Mouse (Mus musculus): Measurements from ENCODE around the gene Pex10.

Pex10 gene

DNA sequence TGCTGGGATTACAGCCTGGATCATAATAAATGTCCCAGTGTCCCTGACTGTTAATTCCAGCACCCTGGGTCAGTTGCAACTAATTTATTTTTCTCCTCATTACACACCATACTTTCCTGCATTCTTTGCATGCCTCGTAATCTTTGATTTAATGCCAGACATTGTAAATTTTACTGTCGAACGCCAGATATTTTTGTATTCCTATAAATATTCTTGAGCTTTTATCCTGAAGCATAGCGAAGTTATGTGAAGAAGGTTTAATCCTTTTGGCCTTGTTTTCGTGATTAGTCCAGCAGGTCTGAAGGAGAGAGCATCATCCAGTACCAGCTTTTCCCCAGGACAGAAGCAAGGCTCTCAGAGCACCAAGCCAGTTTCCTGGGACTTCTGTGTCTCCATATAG is 42.7 kb downstream of the Pex10 start:
- H3K36me3 ChIP-seq (ENCODE audit: insufficient read depth, low read length), result peaks cover 21% of the 10 kb centered on the region
- no peaks in the 10 kb centered on the region for H3K27me3 ChIP-seq (ENCODE audit: insufficient read depth, low read length)
- no peak for TF ChIP-seq CTCF (conservative IDR thresholded peaks at IDR 0.05; ENCODE audit: low read length)
- TF ChIP-seq NANOG (IDR thresholded peaks at IDR 0.05; ENCODE audit: borderline replicate concordance, low read length), result no peak
- TF ChIP-seq POU5F1 (IDR thresholded peaks at IDR 0.05; ENCODE audit: borderline replicate concordance, low read length), result no peak
- H3K4me1 ChIP-seq (replicated peaks; ENCODE audit: low read depth, low read length), result peaks cover 24% of the 10 kb centered on the region
- H3K4me3 ChIP-seq (replicated peaks; ENCODE audit: low read length), result no peak overlapping the region
- no peaks in the 10 kb centered on the region for H3K9me3 ChIP-seq (ENCODE audit: low read length)

DNA sequence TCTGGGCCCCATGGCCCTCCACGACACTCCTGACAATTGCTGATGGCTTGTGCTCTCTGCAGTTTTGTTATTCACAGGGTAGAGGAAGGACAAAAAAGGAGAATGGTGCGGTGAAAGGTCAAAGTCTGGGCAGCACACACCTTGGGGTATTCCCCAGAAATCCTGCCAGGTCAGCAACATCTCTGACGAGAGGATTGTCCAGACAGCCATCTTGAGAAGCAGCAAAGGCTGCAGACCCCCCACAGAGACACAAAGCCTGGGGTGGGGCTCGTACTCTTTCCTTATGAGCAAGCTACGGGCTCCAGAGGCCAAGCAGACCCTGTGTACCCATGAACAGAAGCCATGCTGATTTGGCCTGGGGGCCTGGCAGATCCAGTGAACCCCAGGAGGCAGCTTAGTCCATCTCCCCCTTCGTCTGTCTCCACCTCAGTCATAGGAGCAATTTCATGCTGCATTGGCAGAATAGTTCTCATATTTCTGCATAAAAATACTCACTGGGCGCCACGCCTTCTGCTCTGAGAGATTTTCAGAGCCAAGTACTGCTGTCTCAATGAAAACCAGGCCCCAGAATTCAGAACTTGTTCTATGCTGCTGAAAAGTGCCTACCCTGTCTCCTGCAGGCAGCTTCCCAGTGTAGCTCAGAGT is 47.1 kb downstream of the Pex10 start:
- H3K4me3 ChIP-seq (replicated peaks; ENCODE audit: low read length), result peak overlapping the region; percentile 30

DNA sequence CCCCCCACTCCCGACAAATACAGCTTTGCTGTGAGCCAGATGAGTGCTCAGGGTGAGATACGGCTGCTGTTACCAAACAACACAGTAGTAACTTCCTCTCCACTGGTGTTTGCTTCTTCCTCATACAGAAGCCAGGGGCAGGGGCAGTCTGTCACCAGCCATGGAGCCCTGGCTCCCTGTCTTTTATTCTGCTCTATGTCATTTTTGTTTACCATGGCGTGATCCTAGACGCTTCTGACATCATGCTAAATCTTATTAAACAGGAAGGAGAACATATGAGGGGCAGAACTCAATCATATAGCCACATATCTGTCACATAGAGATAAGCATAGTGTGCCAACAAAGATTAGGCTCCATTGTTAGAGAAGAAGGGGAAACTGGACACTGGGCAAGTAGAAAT is 49.8 kb downstream of the Pex10 start:
- no peaks in the 10 kb centered on the region for H3K9me3 ChIP-seq (ENCODE audit: low read length)
- H3K4me1 ChIP-seq (replicated peaks; ENCODE audit: low read depth, low read length), result peaks cover 85% of the 10 kb centered on the region
- H3K27me3 ChIP-seq (ENCODE audit: insufficient read depth, low read length), result no peaks in the 10 kb centered on the region
- no peak overlapping the region for H3K4me3 ChIP-seq (replicated peaks; ENCODE audit: low read length)
- H3K36me3 ChIP-seq (ENCODE audit: insufficient read depth, low read length), result peaks cover 10% of the 10 kb centered on the region; the same call in 1 of the 2 replicates
- TF ChIP-seq CTCF (conservative IDR thresholded peaks at IDR 0.05; ENCODE audit: low read length) (no peak), NANOG (IDR thresholded peaks at IDR 0.05; ENCODE audit: borderline replicate concordance, low read length) (no peak), POU5F1 (IDR thresholded peaks at IDR 0.05; ENCODE audit: borderline replicate concordance, low read length) (no peak)

More for the DNA sequence above, 47.1 kb downstream of the Pex10 start:
- Histone ChIP-seq H3K4me1 (replicated peaks; ENCODE audit: low read depth, low read length) (peaks cover 64% of the 10 kb centered on the region), H3K9me3 (ENCODE audit: low read length) (no peaks in the 10 kb centered on the region), H3K27me3 (ENCODE audit: insufficient read depth, low read length) (no peaks in the 10 kb centered on the region), H3K36me3 (ENCODE audit: insufficient read depth, low read length) (peaks cover 28% of the 10 kb centered on the region)
- TF ChIP-seq POU5F1 (IDR thresholded peaks at IDR 0.05; ENCODE audit: borderline replicate concordance, low read length), result no peak
- no peak for TF ChIP-seq CTCF (conservative IDR thresholded peaks at IDR 0.05; ENCODE audit: low read length)
- TF ChIP-seq NANOG (IDR thresholded peaks at IDR 0.05; ENCODE audit: borderline replicate concordance, low read length), result no peak

DNA sequence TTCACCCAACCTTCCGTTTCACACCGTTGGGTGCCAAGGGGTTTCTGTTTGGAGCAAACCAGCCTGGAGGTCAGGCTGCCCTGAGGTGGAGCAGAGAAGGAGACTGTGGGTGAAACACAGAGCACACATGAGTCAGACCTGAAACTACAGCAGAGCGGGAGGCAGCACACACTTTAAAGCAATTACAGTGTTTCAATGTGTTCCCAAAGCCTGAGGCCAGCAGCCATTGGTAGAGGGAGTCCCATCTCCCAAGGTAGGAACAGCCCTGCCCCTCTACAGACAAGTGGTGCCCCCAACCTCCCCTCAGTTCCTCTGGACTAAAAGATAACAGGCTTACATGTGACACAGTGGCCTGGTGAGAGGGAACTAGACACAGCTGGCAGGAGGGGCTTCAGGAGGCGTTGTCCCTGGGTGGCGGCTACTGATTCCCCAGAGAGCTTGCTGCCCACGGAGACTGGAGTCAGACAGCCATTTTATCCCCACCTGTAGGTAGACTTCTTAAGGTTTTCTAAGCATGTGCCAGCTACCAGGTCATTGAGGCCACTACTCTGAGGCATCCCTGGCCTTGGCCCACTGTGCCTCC is 50.7 kb downstream of the Pex10 start:
- Histone ChIP-seq H3K27me3 (ENCODE audit: insufficient read depth, low read length) (no peaks in the 10 kb centered on the region), H3K4me3 (replicated peaks; ENCODE audit: low read length) (0 out of 2 replicates have a peak overlapping the region, but pooled peaks have one; percentile 7), H3K4me1 (replicated peaks; ENCODE audit: low read depth, low read length) (peaks cover 91% of the 10 kb centered on the region), H3K36me3 (ENCODE audit: insufficient read depth, low read length) (peaks cover 7% of the 10 kb centered on the region; the same call in 1 of the 2 replicates), H3K9me3 (ENCODE audit: low read length) (no peaks in the 10 kb centered on the region)
- TF ChIP-seq POU5F1 (IDR thresholded peaks at IDR 0.05; ENCODE audit: borderline replicate concordance, low read length) (no peak), CTCF (conservative IDR thresholded peaks at IDR 0.05; ENCODE audit: low read length) (no peak), NANOG (IDR thresholded peaks at IDR 0.05; ENCODE audit: borderline replicate concordance, low read length) (no peak)

DNA sequence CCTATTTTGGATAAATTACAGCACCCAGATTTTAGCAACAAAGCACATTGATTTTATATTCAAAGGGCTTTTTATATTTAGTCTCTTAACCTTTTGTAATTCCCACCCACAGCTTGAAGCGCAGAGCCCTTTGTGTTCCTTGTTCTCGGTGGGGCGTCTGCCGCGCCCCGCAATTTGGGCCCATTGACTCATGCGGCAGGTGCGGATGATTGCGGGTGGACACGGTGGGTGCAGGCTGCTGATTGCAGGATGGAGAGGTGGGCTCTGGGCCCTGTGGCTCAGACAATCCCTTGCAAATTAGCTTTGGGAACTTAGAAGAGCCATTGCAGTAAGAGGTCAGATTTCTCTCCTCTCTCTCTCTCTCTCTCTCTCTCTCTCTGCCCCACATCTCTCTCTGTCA is 51.5 kb downstream of the Pex10 start:
- Histone ChIP-seq H3K4me3 (replicated peaks; ENCODE audit: low read length) (no peak overlapping the region), H3K4me1 (replicated peaks; ENCODE audit: low read depth, low read length) (peaks cover 93% of the 10 kb centered on the region), H3K27me3 (ENCODE audit: insufficient read depth, low read length) (no peaks in the 10 kb centered on the region), H3K36me3 (ENCODE audit: insufficient read depth, low read length) (peaks cover 7% of the 10 kb centered on the region; the same call in 1 of the 2 replicates), H3K9me3 (ENCODE audit: low read length) (no peaks in the 10 kb centered on the region)
- no peak for TF ChIP-seq NANOG (IDR thresholded peaks at IDR 0.05; ENCODE audit: borderline replicate concordance, low read length)
- TF ChIP-seq CTCF (conservative IDR thresholded peaks at IDR 0.05; ENCODE audit: low read length), result no peak
- TF ChIP-seq POU5F1 (IDR thresholded peaks at IDR 0.05; ENCODE audit: borderline replicate concordance, low read length), result no peak

DNA sequence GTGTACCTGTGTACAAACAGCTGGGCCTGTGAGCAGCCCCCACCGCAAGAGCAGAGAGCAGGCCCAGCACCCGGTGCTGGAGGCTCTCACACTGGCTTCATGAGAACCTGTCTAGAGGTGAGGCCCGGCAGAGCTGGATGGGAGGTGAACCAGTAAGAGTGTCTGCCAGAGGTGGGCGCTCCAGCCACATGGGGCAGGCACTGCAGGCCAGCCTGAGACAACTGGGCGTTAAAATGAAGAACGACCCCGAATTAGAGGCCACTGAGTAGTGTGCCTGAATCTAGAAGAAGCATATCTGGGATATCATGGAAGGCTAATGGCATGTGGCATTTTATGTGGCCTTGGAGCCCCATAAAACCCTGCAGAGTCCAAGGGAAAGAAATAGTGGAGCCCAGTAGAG is 53.2 kb downstream of the Pex10 start:
- Histone ChIP-seq H3K9me3 (ENCODE audit: low read length) (no peaks in the 10 kb centered on the region), H3K4me1 (replicated peaks; ENCODE audit: low read depth, low read length) (peaks cover 93% of the 10 kb centered on the region), H3K36me3 (ENCODE audit: insufficient read depth, low read length) (peaks cover 7% of the 10 kb centered on the region; the same call in 1 of the 2 replicates), H3K27me3 (ENCODE audit: insufficient read depth, low read length) (no peaks in the 10 kb centered on the region), H3K4me3 (replicated peaks; ENCODE audit: low read length) (no peak overlapping the region)
- no peak for TF ChIP-seq POU5F1 (IDR thresholded peaks at IDR 0.05; ENCODE audit: borderline replicate concordance, low read length)
- TF ChIP-seq CTCF (conservative IDR thresholded peaks at IDR 0.05; ENCODE audit: low read length), result no peak
- no peak for TF ChIP-seq NANOG (IDR thresholded peaks at IDR 0.05; ENCODE audit: borderline replicate concordance, low read length)

DNA sequence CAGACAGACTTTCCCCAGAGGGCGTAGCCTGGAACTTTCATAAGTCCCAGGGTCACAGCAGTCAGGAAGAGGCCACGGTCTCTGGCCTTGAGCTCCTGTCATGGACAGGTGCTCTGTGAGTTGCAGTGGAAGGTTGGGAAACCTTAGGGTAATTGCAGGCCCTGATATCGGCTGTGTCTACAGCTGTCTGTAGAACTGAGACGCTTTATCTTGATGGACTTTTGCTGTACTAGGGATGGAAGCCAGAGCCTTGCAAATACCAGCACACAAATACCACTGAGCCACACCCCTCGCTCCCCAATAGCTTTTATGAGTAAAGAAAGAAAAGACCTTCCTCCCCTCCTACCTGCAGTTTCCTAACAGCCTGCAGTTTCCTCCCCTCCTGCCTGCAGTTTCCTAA is 53.8 kb downstream of the Pex10 start:
- TF ChIP-seq POU5F1 (IDR thresholded peaks at IDR 0.05; ENCODE audit: borderline replicate concordance, low read length) (no peak), CTCF (conservative IDR thresholded peaks at IDR 0.05; ENCODE audit: low read length) (no peak), NANOG (IDR thresholded peaks at IDR 0.05; ENCODE audit: borderline replicate concordance, low read length) (no peak)
- no peaks in the 10 kb centered on the region for H3K9me3 ChIP-seq (ENCODE audit: low read length)
- H3K27me3 ChIP-seq (ENCODE audit: insufficient read depth, low read length), result no peaks in the 10 kb centered on the region
- peaks cover 5% of the 10 kb centered on the region; the same call in 1 of the 2 replicates for H3K36me3 ChIP-seq (ENCODE audit: insufficient read depth, low read length)
- peaks cover 94% of the 10 kb centered on the region for H3K4me1 ChIP-seq (replicated peaks; ENCODE audit: low read depth, low read length)
- peak overlapping the region; percentile 10; the same call in 1 of the 2 replicates for H3K4me3 ChIP-seq (replicated peaks; ENCODE audit: low read length)

DNA sequence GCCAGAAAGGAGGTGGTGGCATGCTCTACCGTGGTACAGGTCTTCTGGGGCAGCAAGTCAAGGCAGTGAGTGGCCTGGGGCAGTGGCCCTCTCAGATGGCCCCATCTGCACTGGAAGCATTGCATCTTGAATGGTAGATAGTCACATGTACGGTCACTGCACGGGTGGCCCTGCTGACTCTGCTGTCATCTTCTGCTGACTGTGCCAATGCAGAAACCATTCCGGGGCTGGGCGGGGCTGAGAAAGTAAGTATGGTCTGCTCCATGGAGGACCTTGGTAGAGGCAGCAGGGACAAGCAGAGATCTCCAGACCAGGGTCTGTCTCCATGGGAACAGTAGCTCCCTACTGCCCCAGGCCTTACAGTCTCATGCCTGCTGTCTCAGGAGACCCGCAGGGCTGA is 54.4 kb downstream of the Pex10 start:
- H3K4me3 ChIP-seq (replicated peaks; ENCODE audit: low read length), result peak overlapping the region; percentile 10; the same call in 1 of the 2 replicates
- H3K4me1 ChIP-seq (replicated peaks; ENCODE audit: low read depth, low read length), result peaks cover 94% of the 10 kb centered on the region
- TF ChIP-seq CTCF (conservative IDR thresholded peaks at IDR 0.05; ENCODE audit: low read length) (no peak), POU5F1 (IDR thresholded peaks at IDR 0.05; ENCODE audit: borderline replicate concordance, low read length) (no peak), NANOG (IDR thresholded peaks at IDR 0.05; ENCODE audit: borderline replicate concordance, low read length) (no peak)
- H3K36me3 ChIP-seq (ENCODE audit: insufficient read depth, low read length), result no peaks in the 10 kb centered on the region
- H3K27me3 ChIP-seq (ENCODE audit: insufficient read depth, low read length), result no peaks in the 10 kb centered on the region
- H3K9me3 ChIP-seq (ENCODE audit: low read length), result no peaks in the 10 kb centered on the region

Data from E14TG2a.4 (cell line).